Mouse (Mus musculus) splenic B cell, adult 2 months (primary cell): ENCODE measurements around the gene Uba2.
"Not testable (repeated sequence)": the region's sequence is repeated elsewhere in the genome, so short reads cannot be mapped to it uniquely, and the experiment has no call there.

Experiments
- DNase-seq: peaks from one replicate; pipeline ENCODE4 v3.0.0-alpha.2; 2011; ENCODE audit warnings: low read depth, low spot score
- H3K27me3 ChIP-seq: 2 replicates; pipeline ENCODE4 v1.6.1; 2012; ENCODE audit warnings: mild to moderate bottlenecking, low read length, moderate library complexity, mixed read lengths; ENCODE audit not compliant: control insufficient read depth, poor library complexity, insufficient read depth, severe bottlenecking
- H3K36me3 ChIP-seq: 2 replicates; pipeline ENCODE4 v1.6.1; 2012; ENCODE audit warnings: mild to moderate bottlenecking, low read length, moderate library complexity, mixed read lengths; ENCODE audit not compliant: control insufficient read depth, poor library complexity, insufficient read depth, severe bottlenecking

Uba2 gene

GRCm38 (mm10) chr7:34134336-34134735 lies 35.1 kb downstream of the Uba2 start:
- DNase-seq, result no peak
- H3K27me3 ChIP-seq, result peaks cover 3% of the 10 kb centered on the region; the same call in 1 of the 2 replicates
- H3K36me3 ChIP-seq, result no peaks in the 10 kb centered on the region

- H3K27me3 ChIP-seq, result peaks cover 3% of the 10 kb centered on the region; the same call in 1 of the 2 replicates
- H3K36me3 ChIP-seq, result no peaks in the 10 kb centered on the region
- no peak for DNase-seq
Measured at GRCm38 (mm10) chr7:34133117-34133762, 36.2 kb downstream of the Uba2 start, which contains the start of gene Wtip. TSS of gene Wtip (minus strand) at chr7:34133268.

- no peak for DNase-seq
- peaks cover 3% of the 10 kb centered on the region; the same call in 1 of the 2 replicates for H3K27me3 ChIP-seq
Measured at GRCm38 (mm10) chr7:34132355-34133079, 36.9 kb downstream of the Uba2 start.

GRCm38 (mm10) chr7:34131959-34132354 lies 37.4 kb downstream of the Uba2 start:
- Histone ChIP-seq H3K27me3 (peaks cover 3% of the 10 kb centered on the region; the same call in 1 of the 2 replicates), H3K36me3 (no peaks in the 10 kb centered on the region)
- no peak for DNase-seq

More at GRCm38 (mm10) chr7:34132355-34133079, 36.9 kb downstream of the Uba2 start:
- H3K36me3 ChIP-seq, result no peaks in the 10 kb centered on the region

GRCm38 (mm10) chr7:34131118-34131517 lies 38.3 kb downstream of the Uba2 start:
- no peaks in the 10 kb centered on the region for H3K36me3 ChIP-seq
- DNase-seq, result no peak
- H3K27me3 ChIP-seq, result peaks cover 3% of the 10 kb centered on the region; the same call in 1 of the 2 replicates

- Histone ChIP-seq H3K27me3 (no peaks in the 10 kb centered on the region), H3K36me3 (no peaks in the 10 kb centered on the region)
- no peak for DNase-seq
Measured at GRCm38 (mm10) chr7:34126291-34126690, 43.1 kb downstream of the Uba2 start.

- no peaks in the 10 kb centered on the region for H3K36me3 ChIP-seq
- no peak for DNase-seq
- H3K27me3 ChIP-seq, result no peaks in the 10 kb centered on the region
Measured at GRCm38 (mm10) chr7:34125346-34125745, 44.1 kb downstream of the Uba2 start.

GRCm38 (mm10) chr7:34122987-34123720 lies 46.2 kb downstream of the Uba2 start:
- no peaks in the 10 kb centered on the region for H3K36me3 ChIP-seq
- H3K27me3 ChIP-seq, result no peaks in the 10 kb centered on the region
- no peak for DNase-seq

GRCm38 (mm10) chr7:34120636-34121035 lies 48.8 kb downstream of the Uba2 start:
- H3K27me3 ChIP-seq, H3K36me3 ChIP-seq, DNase-seq: not testable (repeated sequence)

- DNase-seq, result no peak
- H3K36me3 ChIP-seq, result no peaks in the 10 kb centered on the region
Measured at GRCm38 (mm10) chr7:34116601-34117000, 52.8 kb downstream of the Uba2 start.

GRCm38 (mm10) chr7:34109190-34109589 lies 60.2 kb downstream of the Uba2 start:
- no peaks in the 10 kb centered on the region for H3K36me3 ChIP-seq
- DNase-seq, result no peak
- no peaks in the 10 kb centered on the region for H3K27me3 ChIP-seq

More at GRCm38 (mm10) chr7:34116601-34117000, 52.8 kb downstream of the Uba2 start:
- no peaks in the 10 kb centered on the region for H3K27me3 ChIP-seq

GRCm38 (mm10) chr7:34101276-34101675 lies 68.1 kb downstream of the Uba2 start:
- no peak for DNase-seq
- Histone ChIP-seq H3K27me3 (no peaks in the 10 kb centered on the region), H3K36me3 (no peaks in the 10 kb centered on the region)

- no peak for DNase-seq
- H3K27me3 ChIP-seq, result no peaks in the 10 kb centered on the region
Measured at GRCm38 (mm10) chr7:34100002-34100401, 69.4 kb downstream of the Uba2 start.

GRCm38 (mm10) chr7:34094911-34095481 lies 74.4 kb downstream of the Uba2 start, which contains the start of gene Scgb1b30:
TSS of gene Scgb1b30 (plus strand) at chr7:34095431.
- DNase-seq, result no peak

More at GRCm38 (mm10) chr7:34100002-34100401, 69.4 kb downstream of the Uba2 start:
- no peaks in the 10 kb centered on the region for H3K36me3 ChIP-seq

More at GRCm38 (mm10) chr7:34094911-34095481, 74.4 kb downstream of the Uba2 start, which contains the start of gene Scgb1b30:
- H3K36me3 ChIP-seq, result no peaks in the 10 kb centered on the region
- H3K27me3 ChIP-seq, result no peaks in the 10 kb centered on the region
